Mouse (Mus musculus): ENCODE measurements around the gene Nuak1. TPM values are rescaled to one million over a fixed set of nuclear protein-coding genes. Genes with fewer than 3 reads are reported as not detected.

Gene Nuak1
- polyA plus RNA-seq, 1 experiment from 2014 or later, result 2.6 TPM

- no peaks in the 10 kb centered on the region for H3K27me3 ChIP-seq (ENCODE audit: control insufficient read depth, insufficient read depth, low read depth, low read length)
- no peaks in the 10 kb centered on the region for H3K9me3 ChIP-seq (ENCODE audit: control insufficient read depth, low read length)
- H3K4me3 ChIP-seq (ENCODE audit: low read length), result no peak overlapping the region
- WGBS, result 75% methylated on average over 11 of the region's 11 CpGs
- no peak overlapping the region for H3K27ac ChIP-seq (ENCODE audit: low read length)
- peaks cover 11% of the 10 kb centered on the region for H3K4me1 ChIP-seq (replicated peaks; ENCODE audit: control insufficient read depth, insufficient read depth, low read length)
- H3K9ac ChIP-seq (ENCODE audit: low read length), result no peak overlapping the region
- H3K4me2 ChIP-seq (ENCODE audit: low read depth, low read length), result no peak overlapping the region
- peaks cover 10% of the 10 kb centered on the region; the same call in 1 of the 2 replicates for H3K36me3 ChIP-seq (ENCODE audit: control insufficient read depth, insufficient read depth, low read length)
- ATAC-seq (ENCODE audit: low read depth), result no peak
Measured at GRCm38 (mm10) chr10:84369646-84370314, 70.6 kb downstream of the Nuak1 start.

GRCm38 (mm10) chr10:84368185-84368584, 72.2 kb downstream of the Nuak1 start:
- Histone ChIP-seq H3K4me2 (ENCODE audit: low read depth, low read length) (no peak overlapping the region), H3K36me3 (ENCODE audit: control insufficient read depth, insufficient read depth, low read length) (no peaks in the 10 kb centered on the region), H3K4me1 (replicated peaks; ENCODE audit: control insufficient read depth, insufficient read depth, low read length) (peaks cover 11% of the 10 kb centered on the region), H3K9me3 (ENCODE audit: control insufficient read depth, low read length) (no peaks in the 10 kb centered on the region), H3K9ac (ENCODE audit: low read length) (no peak overlapping the region), H3K27ac (ENCODE audit: low read length) (no peak overlapping the region), H3K4me3 (ENCODE audit: low read length) (no peak overlapping the region), H3K27me3 (ENCODE audit: control insufficient read depth, insufficient read depth, low read depth, low read length) (no peaks in the 10 kb centered on the region)
- 61% methylated on average over 3 of the region's 3 CpGs for WGBS
- no peak for ATAC-seq (ENCODE audit: low read depth)

GRCm38 (mm10) chr10:84365166-84365865, 75.1 kb downstream of the Nuak1 start:
- no peak overlapping the region for H3K9ac ChIP-seq (ENCODE audit: low read length)
- no peak overlapping the region for H3K4me2 ChIP-seq (ENCODE audit: low read depth, low read length)
- peak; percentile 74 for ATAC-seq (ENCODE audit: low read depth)
- H3K36me3 ChIP-seq (ENCODE audit: control insufficient read depth, insufficient read depth, low read length), result no peaks in the 10 kb centered on the region
- peaks cover 10% of the 10 kb centered on the region for H3K4me1 ChIP-seq (replicated peaks; ENCODE audit: control insufficient read depth, insufficient read depth, low read length)
- H3K27me3 ChIP-seq (ENCODE audit: control insufficient read depth, insufficient read depth, low read depth, low read length), result no peaks in the 10 kb centered on the region
- no peak overlapping the region for H3K4me3 ChIP-seq (ENCODE audit: low read length)
- no peaks in the 10 kb centered on the region for H3K9me3 ChIP-seq (ENCODE audit: control insufficient read depth, low read length)
- WGBS, result 42% methylated on average over 7 of the region's 7 CpGs
- H3K27ac ChIP-seq (ENCODE audit: low read length), result peak overlapping the region; percentile 32

- H3K9ac ChIP-seq (ENCODE audit: low read length), result no peak overlapping the region
- no peak overlapping the region for H3K4me3 ChIP-seq (ENCODE audit: low read length)
- H3K9me3 ChIP-seq (ENCODE audit: control insufficient read depth, low read length), result no peaks in the 10 kb centered on the region
- no peaks in the 10 kb centered on the region for H3K27me3 ChIP-seq (ENCODE audit: control insufficient read depth, insufficient read depth, low read depth, low read length)
- H3K36me3 ChIP-seq (ENCODE audit: control insufficient read depth, insufficient read depth, low read length), result no peaks in the 10 kb centered on the region
- 74% methylated on average over 7 of the region's 7 CpGs for WGBS
- H3K27ac ChIP-seq (ENCODE audit: low read length), result no peak overlapping the region
- H3K4me2 ChIP-seq (ENCODE audit: low read depth, low read length), result no peak overlapping the region
- no peak for ATAC-seq (ENCODE audit: low read depth)
- H3K4me1 ChIP-seq (replicated peaks; ENCODE audit: control insufficient read depth, insufficient read depth, low read length), result peaks cover 13% of the 10 kb centered on the region
Measured at GRCm38 (mm10) chr10:84363833-84364232, 76.6 kb downstream of the Nuak1 start.

GRCm38 (mm10) chr10:84360953-84361352, 79.4 kb downstream of the Nuak1 start:
- no peak for ATAC-seq (ENCODE audit: low read depth)
- H3K27me3 ChIP-seq (ENCODE audit: control insufficient read depth, insufficient read depth, low read depth, low read length), result no peaks in the 10 kb centered on the region
- H3K4me1 ChIP-seq (replicated peaks; ENCODE audit: control insufficient read depth, insufficient read depth, low read length), result peaks cover 12% of the 10 kb centered on the region
- no peaks in the 10 kb centered on the region for H3K9me3 ChIP-seq (ENCODE audit: control insufficient read depth, low read length)
- no peak overlapping the region for H3K4me2 ChIP-seq (ENCODE audit: low read depth, low read length)
- no peak overlapping the region for H3K27ac ChIP-seq (ENCODE audit: low read length)
- no peaks in the 10 kb centered on the region for H3K36me3 ChIP-seq (ENCODE audit: control insufficient read depth, insufficient read depth, low read length)
- H3K4me3 ChIP-seq (ENCODE audit: low read length), result no peak overlapping the region
- WGBS, result 79% methylated on average over 4 of the region's 4 CpGs
- no peak overlapping the region for H3K9ac ChIP-seq (ENCODE audit: low read length)

- Histone ChIP-seq H3K36me3 (ENCODE audit: control insufficient read depth, insufficient read depth, low read length) (no peaks in the 10 kb centered on the region), H3K27ac (ENCODE audit: low read length) (no peak overlapping the region), H3K9ac (ENCODE audit: low read length) (no peak overlapping the region), H3K27me3 (ENCODE audit: control insufficient read depth, insufficient read depth, low read depth, low read length) (no peaks in the 10 kb centered on the region), H3K4me1 (replicated peaks; ENCODE audit: control insufficient read depth, insufficient read depth, low read length) (peaks cover 6% of the 10 kb centered on the region), H3K4me2 (ENCODE audit: low read depth, low read length) (no peak overlapping the region), H3K4me3 (ENCODE audit: low read length) (no peak overlapping the region), H3K9me3 (ENCODE audit: control insufficient read depth, low read length) (no peaks in the 10 kb centered on the region)
- 53% methylated on average over 9 of the region's 9 CpGs for WGBS
- ATAC-seq (ENCODE audit: low read depth), result no peak; the same call in 1 of the 2 replicates
Measured at GRCm38 (mm10) chr10:84360391-84360790, 80.0 kb downstream of the Nuak1 start.

GRCm38 (mm10) chr10:84358738-84359120, 81.7 kb downstream of the Nuak1 start:
- no peaks in the 10 kb centered on the region for H3K27me3 ChIP-seq (ENCODE audit: control insufficient read depth, insufficient read depth, low read depth, low read length)
- WGBS, result 93% methylated on average over 4 of the region's 4 CpGs

GRCm38 (mm10) chr10:84357997-84358737, 82.2 kb downstream of the Nuak1 start:
- Histone ChIP-seq H3K4me2 (ENCODE audit: low read depth, low read length) (no peak overlapping the region), H3K9ac (ENCODE audit: low read length) (no peak overlapping the region), H3K9me3 (ENCODE audit: control insufficient read depth, low read length) (no peaks in the 10 kb centered on the region), H3K36me3 (ENCODE audit: control insufficient read depth, insufficient read depth, low read length) (no peaks in the 10 kb centered on the region), H3K27ac (ENCODE audit: low read length) (no peak overlapping the region), H3K4me1 (replicated peaks; ENCODE audit: control insufficient read depth, insufficient read depth, low read length) (peaks cover 6% of the 10 kb centered on the region), H3K4me3 (ENCODE audit: low read length) (no peak overlapping the region), H3K27me3 (ENCODE audit: control insufficient read depth, insufficient read depth, low read depth, low read length) (no peaks in the 10 kb centered on the region)
- WGBS, result 62% methylated on average over 4 of the region's 4 CpGs
- no peak for ATAC-seq (ENCODE audit: low read depth)

More at GRCm38 (mm10) chr10:84358738-84359120, 81.7 kb downstream of the Nuak1 start:
- Histone ChIP-seq H3K4me1 (replicated peaks; ENCODE audit: control insufficient read depth, insufficient read depth, low read length) (peaks cover 6% of the 10 kb centered on the region), H3K9ac (ENCODE audit: low read length) (no peak overlapping the region), H3K4me3 (ENCODE audit: low read length) (no peak overlapping the region), H3K9me3 (ENCODE audit: control insufficient read depth, low read length) (no peaks in the 10 kb centered on the region), H3K36me3 (ENCODE audit: control insufficient read depth, insufficient read depth, low read length) (no peaks in the 10 kb centered on the region), H3K27ac (ENCODE audit: low read length) (no peak overlapping the region), H3K4me2 (ENCODE audit: low read depth, low read length) (no peak overlapping the region)
- no peak for ATAC-seq (ENCODE audit: low read depth)

GRCm38 (mm10) chr10:84357593-84357992, 82.8 kb downstream of the Nuak1 start:
- no peak overlapping the region for H3K4me3 ChIP-seq (ENCODE audit: low read length)
- H3K4me1 ChIP-seq (replicated peaks; ENCODE audit: control insufficient read depth, insufficient read depth, low read length), result peaks cover 6% of the 10 kb centered on the region
- no peak overlapping the region for H3K4me2 ChIP-seq (ENCODE audit: low read depth, low read length)
- 61% methylated on average over 4 of the region's 4 CpGs for WGBS
- no peaks in the 10 kb centered on the region for H3K36me3 ChIP-seq (ENCODE audit: control insufficient read depth, insufficient read depth, low read length)
- no peak overlapping the region for H3K9ac ChIP-seq (ENCODE audit: low read length)
- H3K9me3 ChIP-seq (ENCODE audit: control insufficient read depth, low read length), result no peaks in the 10 kb centered on the region
- no peak for ATAC-seq (ENCODE audit: low read depth)
- H3K27me3 ChIP-seq (ENCODE audit: control insufficient read depth, insufficient read depth, low read depth, low read length), result no peaks in the 10 kb centered on the region
- no peak overlapping the region for H3K27ac ChIP-seq (ENCODE audit: low read length)
